Mouse (Mus musculus): ENCODE data around the gene Nim1k.
"Not testable (repeated sequence)": the region's sequence is repeated elsewhere in the genome, so short reads cannot be mapped to it uniquely, and the experiment has no call there.

Nim1k gene

GRCm38 (mm10) chr13:119727608-119728387 lies 27.9 kb downstream of the Nim1k start:
- DNase-seq = no peak

DNA sequence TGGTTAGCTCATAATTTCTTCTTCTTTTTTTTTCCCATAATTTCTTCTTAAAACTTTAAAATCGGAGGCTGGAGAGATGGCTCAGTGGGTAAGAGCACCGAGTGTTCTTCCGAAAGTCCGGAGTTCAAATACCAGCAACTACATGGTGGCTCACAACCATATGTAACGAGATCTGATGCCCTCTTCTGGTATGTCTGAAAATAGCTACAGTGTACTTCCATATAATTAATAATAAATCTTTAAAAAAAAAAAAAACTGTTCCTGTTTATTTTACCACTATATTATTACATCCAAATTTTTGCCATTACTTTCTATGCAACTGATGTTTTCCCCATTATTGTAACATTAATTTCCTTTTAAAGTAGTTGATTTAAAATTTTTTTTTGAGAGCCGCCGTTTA lies 31.1 kb downstream of the Nim1k start:
- DNase-seq = no peak

DNA sequence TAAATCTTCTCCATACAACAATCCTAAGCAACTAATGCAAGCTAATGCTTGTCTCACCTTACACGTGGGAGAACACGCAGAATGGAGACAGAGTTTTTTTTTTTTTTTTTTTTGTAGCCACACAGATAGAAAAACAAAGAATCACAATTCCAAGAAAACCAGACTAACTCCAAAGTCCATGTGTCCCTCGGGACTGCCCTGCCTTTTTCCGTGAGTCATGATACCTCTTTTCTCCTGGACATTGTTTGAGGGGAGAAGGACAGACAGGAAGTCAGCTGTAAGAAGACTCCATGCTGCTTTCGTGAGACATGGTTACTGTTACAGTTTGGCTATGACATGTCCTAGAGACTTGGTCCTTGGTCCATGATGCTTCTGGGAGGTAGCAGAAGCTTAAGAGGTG lies 32.3 kb downstream of the Nim1k start:
- no peak for DNase-seq

DNA sequence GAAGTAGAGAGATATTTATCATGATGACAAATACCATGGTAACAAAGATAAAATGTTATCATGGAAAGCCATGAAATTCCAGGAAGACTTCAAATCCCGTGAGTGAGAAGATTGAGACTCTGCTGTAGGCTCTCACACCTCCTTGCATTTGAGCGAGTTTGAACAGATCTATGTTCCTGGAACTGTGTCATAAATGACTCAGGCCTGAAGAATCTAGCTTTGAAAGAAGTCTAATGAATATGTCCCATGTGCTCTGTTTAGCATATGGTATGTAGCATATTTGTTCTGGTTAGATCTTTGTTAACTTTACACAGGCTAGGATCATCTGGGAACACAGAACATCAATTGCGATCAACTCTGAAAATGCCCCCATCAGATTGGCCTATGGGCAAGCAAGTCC lies 33.2 kb downstream of the Nim1k start:
- no peak for DNase-seq

DNA sequence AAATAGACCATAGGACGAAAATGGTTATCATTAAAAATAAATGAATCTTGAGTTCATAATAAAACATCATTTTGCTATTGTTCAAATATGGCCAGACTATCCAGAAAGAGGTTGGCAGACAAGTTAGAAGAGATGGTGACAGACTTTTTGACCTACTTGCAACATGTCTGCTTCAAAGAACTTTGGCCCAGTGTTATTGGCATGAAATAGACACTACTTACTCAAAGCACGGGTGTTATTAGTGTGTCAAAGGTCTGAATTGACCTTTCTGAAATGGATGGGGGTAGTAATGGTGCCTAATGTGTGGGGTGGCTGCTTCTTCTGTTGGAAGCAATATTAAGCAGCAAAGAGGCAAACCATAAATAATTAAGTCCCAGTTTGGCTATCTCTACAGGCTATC lies 39.6 kb downstream of the Nim1k start:
- no peak for DNase-seq

- DNase-seq = peak; percentile 39
Measured at GRCm38 (mm10) chr13:119713821-119714220, 41.9 kb downstream of the Nim1k start.

DNA sequence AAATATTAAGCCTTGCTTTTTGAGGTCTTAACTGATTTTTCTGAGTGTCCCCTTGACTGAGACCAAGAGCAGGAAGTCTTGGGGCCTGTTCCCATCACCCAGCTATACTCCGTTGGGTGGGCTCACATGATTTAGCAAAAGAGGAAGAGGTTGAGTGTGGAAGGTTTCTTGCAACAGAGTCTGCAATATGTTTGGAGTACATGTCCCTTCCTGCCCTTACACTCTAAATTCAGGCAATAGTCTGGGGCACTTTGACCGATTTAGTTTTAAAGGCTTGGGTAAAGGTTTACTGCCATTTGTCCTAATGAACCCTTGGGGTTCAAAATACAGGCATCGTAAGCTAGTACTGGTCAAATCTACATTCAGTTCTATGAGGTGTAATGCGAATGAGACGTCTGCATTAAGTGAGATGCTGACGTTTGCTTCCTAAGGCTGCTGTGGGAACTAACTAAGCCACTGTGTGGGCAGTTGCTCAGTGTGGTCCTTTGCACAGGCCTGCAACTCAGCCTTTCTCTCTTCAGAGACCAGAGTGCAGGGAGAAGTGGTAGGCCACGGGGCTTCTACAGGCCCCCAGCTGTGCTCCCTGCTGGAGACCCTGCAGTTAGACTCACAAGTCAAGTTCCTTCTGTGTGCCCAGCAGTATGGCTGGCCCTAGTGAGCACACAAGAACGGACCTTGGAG lies 42.4 kb downstream of the Nim1k start:
- DNase-seq = no peak

- DNase-seq = no peak
Measured at GRCm38 (mm10) chr13:119712463-119712862, 43.2 kb downstream of the Nim1k start.

GRCm38 (mm10) chr13:119710268-119710610 lies 45.4 kb downstream of the Nim1k start:
- DNase-seq = no peak

GRCm38 (mm10) chr13:119709388-119710267 lies 46.1 kb downstream of the Nim1k start:
- DNase-seq = no peak

GRCm38 (mm10) chr13:119708941-119709340 lies 46.7 kb downstream of the Nim1k start:
- DNase-seq = no peak

DNA sequence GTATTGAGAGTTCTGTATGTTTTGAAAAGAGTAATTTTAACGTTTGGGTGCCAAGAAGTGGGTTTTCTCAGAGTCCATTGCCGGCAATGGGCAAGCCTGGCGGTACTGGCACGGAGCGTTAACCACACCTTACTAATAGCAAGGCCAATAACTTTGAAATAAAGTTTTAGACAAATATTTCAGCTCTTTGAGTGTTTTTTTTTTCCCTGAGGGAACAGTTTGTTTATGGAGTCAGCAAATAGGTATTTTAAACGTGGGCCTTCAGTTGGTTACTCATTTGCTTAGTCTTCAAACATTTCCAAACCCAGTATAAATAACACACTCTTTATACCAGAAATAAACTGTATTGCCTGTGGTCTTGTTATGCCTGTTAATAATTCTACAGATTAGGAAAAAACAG lies 47.8 kb downstream of the Nim1k start:
- no peak for DNase-seq

DNA sequence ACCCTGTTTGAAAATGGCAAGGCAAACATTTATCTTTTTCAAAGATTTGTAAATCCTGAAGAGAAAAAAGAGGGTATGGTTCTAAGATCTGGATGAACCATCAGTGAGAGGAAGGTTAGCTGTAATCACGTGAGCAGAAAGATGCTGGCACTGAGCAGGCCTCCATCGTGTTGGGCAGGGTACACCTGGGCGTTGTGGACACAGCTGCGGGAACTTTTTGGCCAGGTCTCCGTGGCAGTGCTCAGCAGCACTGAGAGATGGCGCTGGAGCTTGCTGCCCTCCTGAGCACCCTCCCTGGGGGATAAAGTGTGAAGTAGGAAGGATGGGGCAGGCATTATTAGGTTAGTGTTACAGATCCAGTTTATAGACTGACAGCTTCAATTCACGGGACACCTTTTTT lies 48.7 kb downstream of the Nim1k start:
- no peak for DNase-seq

DNA sequence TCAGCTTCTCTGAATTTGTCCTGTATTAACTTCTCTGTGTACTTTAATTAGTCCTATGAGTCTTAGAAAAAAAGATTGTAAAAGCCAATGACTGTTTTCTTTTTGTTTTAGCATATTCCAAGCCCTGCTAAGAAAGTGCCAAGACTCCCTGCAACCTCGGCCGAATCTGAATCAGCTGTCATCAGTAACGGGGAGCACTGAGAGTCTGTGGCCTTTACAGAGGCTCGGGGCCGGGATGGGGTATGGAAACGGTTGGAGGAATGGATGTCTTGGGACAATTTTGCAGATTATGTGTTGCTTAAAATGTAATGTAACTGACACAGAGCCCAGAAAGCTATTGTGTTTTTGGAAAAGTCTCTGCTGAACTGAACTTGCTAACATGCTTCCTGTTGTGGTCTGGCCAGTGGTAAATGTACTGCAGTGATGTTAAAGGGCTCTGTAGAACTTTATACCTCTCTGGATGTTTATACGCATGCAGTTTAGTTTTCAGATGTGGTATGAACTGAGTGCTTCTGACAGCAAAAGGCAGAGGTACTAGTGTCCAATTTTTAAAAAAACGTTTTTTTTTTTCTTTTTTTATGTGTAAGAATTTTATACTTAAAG lies 49.3 kb downstream of the Nim1k start:
- DNase-seq = not testable (repeated sequence)

DNA sequence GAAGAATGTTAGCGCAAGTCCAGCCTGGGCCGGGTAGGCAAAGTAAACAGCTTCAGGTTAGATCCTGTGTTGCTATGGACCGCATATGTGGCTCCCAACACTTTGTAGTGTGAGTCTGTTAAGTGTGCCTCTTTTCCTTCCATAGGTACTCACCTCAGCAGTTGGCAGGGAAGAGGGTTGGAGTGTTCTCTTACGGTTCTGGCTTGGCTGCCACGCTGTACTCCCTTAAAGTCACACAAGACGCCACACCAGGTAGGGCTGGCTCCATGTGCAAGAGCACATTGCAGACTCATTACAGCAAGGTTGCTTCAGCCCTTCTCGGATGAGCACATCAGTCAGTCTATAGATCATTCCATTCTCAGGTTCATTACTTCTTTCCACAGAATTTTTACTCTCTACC lies 51.4 kb downstream of the Nim1k start:
- no peak for DNase-seq

DNA sequence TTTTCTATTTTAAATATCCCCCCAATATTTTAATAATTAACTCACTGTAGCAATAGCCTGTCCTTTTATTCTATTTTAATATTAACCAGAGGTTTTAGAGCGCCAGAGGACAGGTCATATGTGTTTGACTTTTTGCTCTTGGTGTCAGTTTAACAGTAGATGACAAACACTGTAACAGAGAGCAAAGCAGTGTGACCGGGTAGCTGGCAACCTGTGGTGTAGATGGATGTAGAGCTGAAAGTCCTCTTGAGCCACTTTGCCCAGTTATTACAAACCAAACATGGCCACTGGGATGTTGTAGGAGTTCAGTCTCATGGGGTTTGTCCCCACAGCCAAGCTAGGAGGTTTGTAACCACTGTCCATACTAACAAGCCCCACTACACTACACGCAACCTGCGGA lies 57.2 kb downstream of the Nim1k start:
- no peak for DNase-seq

DNA sequence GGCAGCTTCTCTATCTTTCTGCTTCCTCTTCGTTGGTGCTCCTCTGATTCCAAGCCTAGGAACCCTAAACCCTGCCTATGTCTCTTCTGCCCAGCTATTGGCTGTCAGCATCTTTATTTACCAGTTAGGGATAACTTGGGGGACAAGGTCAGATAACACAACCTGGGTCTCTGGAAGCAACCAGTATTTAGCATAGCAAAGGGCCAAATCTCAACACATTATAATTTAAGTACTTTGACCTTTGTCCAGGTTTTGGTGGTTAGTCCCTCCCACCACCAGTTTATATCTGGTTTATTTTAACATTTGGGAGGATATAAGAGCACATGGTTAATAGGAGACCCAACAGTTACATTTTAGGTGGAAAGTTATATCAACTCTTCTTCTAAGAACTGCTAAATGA lies 59.2 kb downstream of the Nim1k start:
- DNase-seq = no peak

DNA sequence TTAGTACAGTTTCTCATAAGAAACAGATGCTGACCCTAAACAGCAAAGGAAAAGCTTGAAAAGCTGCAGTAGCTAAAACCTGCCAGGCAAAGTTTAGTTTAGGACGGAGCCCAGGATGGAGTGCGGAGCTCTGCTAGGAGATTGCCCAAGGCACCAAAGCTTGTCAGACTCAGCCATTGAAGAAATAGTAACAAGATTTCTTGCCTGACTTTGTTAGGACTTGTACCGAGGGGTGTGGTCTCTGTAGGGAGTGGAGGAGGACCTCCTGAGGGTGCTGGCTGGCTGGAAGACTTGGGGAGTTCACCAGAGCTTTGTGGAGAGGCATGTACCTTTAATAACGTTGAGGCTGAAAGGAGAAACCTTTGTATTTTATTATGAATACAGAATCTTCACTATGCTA lies 60.0 kb downstream of the Nim1k start:
- DNase-seq = no peak

DNA sequence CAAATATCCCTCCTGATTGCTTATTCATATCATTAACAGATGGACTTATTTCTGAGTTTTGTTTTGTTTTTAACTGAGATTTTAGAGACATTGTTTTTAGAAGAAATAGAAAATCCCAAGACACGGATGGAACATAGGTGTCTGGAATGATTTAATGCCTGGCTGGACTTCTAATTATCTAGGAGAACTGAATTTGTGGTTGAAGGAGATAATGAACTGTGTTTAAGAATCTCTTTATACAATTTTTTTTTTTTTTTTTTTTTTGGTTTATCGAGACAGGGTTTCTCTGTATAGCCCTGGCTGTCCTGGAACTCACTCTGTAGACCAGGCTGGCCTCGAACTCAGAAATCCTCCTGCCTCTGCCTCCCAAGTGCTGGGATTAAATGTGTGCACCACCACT lies 63.7 kb downstream of the Nim1k start:
- not testable (repeated sequence) for DNase-seq

GRCm38 (mm10) chr13:119690876-119691620 lies 64.6 kb downstream of the Nim1k start:
- DNase-seq = peak; percentile 30

GRCm38 (mm10) chr13:119690039-119690728 lies 65.5 kb downstream of the Nim1k start, which contains the start of gene Hmgcs1:
Gene Hmgcs1 (plus strand): TSS chr13:119690379.
- peak; percentile 99 for DNase-seq

DNA sequence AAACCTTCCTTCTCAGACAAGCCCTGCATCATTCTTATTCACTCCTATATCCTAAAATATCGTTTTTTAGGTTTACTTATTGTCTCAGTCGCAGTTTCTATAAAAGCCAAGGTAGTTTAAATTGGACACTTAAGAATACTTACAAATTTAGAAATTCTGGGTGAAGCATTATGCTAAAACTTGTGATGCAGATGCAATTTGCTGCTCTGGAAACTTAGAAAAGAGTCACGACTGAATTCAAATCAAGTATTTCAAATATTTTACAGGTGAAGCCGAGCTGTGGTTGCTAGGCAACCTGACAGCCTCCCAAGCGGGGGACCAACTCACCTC lies 66.0 kb downstream of the Nim1k start:
- DNase-seq = no peak
